Mouse (Mus musculus): ENCODE measurements around the gene Tuba1a. TPM values are rescaled to one million over a fixed set of nuclear protein-coding genes. Genes with fewer than 3 reads are reported as not detected.
A peak's percentile ranks its signal among the peaks of the same experiment; 100 is the strongest.
"Not testable (repeated sequence)": the region's sequence is repeated elsewhere in the genome, so short reads cannot be mapped to it uniquely, and the experiment has no call there.

Gene Tuba1a
- polyA plus RNA-seq, 1 experiment, result not detected

DNA sequence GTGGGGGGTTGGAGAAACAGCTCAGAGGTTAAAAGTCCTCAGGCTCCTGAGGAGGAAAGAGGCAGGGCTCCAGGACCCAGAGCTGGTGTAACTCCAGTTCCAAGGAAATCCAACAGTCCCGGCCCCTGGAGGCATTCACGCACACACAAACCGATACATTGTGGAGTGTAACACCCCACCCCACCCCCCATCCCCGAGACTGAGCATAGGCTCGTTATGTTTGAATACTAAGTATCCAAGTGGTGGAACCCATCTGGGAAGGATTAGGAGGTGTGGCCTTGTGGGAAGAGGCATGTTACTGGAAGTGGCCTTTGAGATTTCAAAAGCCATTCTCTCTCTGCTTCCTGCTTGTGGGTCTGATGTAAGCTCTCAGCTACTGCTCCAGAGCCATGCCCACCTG is 32.0 kb downstream of the Tuba1a start:
- 59% methylated on average over 5 of the region's 5 CpGs for WGBS
- no peak overlapping the region for H3K27ac ChIP-seq (ENCODE audit: insufficient read depth, low read depth, low read length)
- TF ChIP-seq CTCF (IDR thresholded peaks at IDR 0.05; ENCODE audit: insufficient read depth, low read depth, low read length) (no peak), POLR2A (IDR thresholded peaks at IDR 0.05; ENCODE audit: insufficient read depth, low read depth, low read length) (no peak)
- H3K4me1 ChIP-seq (ENCODE audit: control insufficient read depth, insufficient read depth, low read length), result no peaks in the 10 kb centered on the region; the same call in 1 of the 2 replicates
- H3K4me3 ChIP-seq (ENCODE audit: insufficient read depth, low read depth, low read length), result no peak overlapping the region

GRCm38 (mm10) chr15:98918499-98918895 is 35.0 kb downstream of the Tuba1a start:
- Histone ChIP-seq H3K4me3 (ENCODE audit: insufficient read depth, low read depth, low read length) (peak overlapping the region; percentile 54), H3K27ac (ENCODE audit: insufficient read depth, low read depth, low read length) (peak overlapping the region; percentile 62; the same call in 1 of the 2 replicates)
- 14% methylated on average over 8 of the region's 8 CpGs for WGBS
- H3K4me1 ChIP-seq (ENCODE audit: control insufficient read depth, insufficient read depth, low read length), result not testable (repeated sequence)

DNA sequence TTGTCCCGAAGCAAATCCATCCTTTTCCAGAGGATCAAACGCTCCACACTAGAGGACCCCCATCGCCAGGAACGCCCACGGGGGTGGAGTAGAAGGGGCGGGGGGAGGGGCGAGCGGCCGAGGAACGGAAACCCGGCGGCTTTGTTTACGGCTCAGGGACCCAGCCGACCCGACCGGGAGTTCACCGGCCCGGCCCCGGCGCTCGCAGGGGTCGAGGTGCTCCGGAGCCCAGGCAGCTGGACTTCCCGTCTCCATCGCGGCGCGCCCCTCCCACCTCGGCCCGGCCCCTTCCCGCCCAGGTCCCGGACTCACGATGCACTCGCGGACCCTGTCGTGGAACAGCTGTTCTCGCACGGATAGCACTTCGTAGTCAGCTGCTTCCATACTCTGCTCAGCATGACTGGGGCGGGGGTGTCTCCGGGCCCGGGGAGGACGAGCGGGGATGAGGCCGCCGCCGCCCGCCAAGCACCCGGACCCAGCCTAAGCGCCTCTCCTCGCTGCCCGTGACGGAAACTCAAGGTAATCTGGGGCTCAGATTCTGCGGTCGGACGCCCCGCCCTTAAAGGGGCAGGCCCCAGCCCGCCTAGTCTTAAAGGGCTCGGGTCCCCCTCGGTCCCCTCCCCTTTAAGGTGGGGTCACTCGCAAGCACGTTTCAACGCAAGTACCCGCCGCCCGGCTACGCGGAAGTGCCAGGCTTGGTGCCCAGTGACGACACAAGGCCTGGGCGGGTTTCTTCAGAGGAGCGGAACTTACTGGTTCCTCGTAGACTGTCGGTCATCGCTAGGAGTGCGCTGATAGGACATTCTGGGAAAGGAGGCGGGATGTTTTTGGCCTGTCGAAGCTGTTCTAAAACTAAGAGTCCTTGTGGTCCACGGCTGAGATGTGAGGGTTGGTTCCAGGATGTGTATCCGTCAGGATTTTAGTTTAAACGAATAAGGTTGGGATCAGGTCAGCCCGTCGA is 35.7 kb downstream of the Tuba1a start, which contains the start of gene Lmbr1l:
Gene Lmbr1l, minus strand, starts transcription at position 694 of the 961 bp plus-strand sequence.
- peaks cover 6% of the 10 kb centered on the region; the same call in 1 of the 2 replicates for H3K4me1 ChIP-seq (ENCODE audit: control insufficient read depth, insufficient read depth, low read length)
- under 1% methylated on average over 82 of the region's 82 CpGs for WGBS
- peak within 1 kb of the TSS; percentile 69 for H3K27ac ChIP-seq (ENCODE audit: insufficient read depth, low read depth, low read length)
- TF ChIP-seq POLR2A (IDR thresholded peaks at IDR 0.05; ENCODE audit: insufficient read depth, low read depth, low read length) (peak; percentile 1; the same call in 1 of the 2 replicates), CTCF (IDR thresholded peaks at IDR 0.05; ENCODE audit: insufficient read depth, low read depth, low read length) (no peak)
- peak within 1 kb of the TSS; percentile 89 for H3K4me3 ChIP-seq (ENCODE audit: insufficient read depth, low read depth, low read length)

DNA sequence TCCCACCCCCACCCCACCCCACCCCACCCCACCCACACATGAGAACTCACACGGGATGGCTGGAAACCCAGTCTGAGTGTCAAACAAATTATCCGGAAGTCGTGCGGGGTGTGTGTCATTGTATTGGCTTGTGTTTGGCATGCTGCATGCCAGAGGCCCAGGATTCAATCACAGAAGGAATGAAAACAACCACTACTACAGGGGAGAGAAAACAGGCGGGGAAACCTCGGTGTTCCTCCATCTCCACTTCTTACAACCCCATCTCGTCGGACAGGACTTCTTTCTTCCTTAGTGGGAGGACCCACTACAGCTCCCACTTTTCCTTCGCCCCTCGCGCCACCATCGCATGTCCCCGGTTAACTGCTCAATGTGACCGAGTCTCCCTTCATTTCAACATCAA is 36.4 kb downstream of the Tuba1a start:
- under 1% methylated on average over 14 of the region's 14 CpGs for WGBS
- peak overlapping the region; percentile 89 for H3K4me3 ChIP-seq (ENCODE audit: insufficient read depth, low read depth, low read length)
- peaks cover 6% of the 10 kb centered on the region; the same call in 1 of the 2 replicates for H3K4me1 ChIP-seq (ENCODE audit: control insufficient read depth, insufficient read depth, low read length)
- TF ChIP-seq CTCF (IDR thresholded peaks at IDR 0.05; ENCODE audit: insufficient read depth, low read depth, low read length) (no peak), POLR2A (IDR thresholded peaks at IDR 0.05; ENCODE audit: insufficient read depth, low read depth, low read length) (no peak)
- peak overlapping the region; percentile 42 for H3K27ac ChIP-seq (ENCODE audit: insufficient read depth, low read depth, low read length)

- Histone ChIP-seq H3K27ac (ENCODE audit: insufficient read depth, low read depth, low read length) (no peak overlapping the region), H3K4me3 (ENCODE audit: insufficient read depth, low read depth, low read length) (no peak overlapping the region), H3K4me1 (ENCODE audit: control insufficient read depth, insufficient read depth, low read length) (peaks cover 6% of the 10 kb centered on the region; the same call in 1 of the 2 replicates)
- WGBS, result 94% methylated on average over 4 of the region's 4 CpGs
- TF ChIP-seq CTCF (IDR thresholded peaks at IDR 0.05; ENCODE audit: insufficient read depth, low read depth, low read length), result no peak
- no peak for TF ChIP-seq POLR2A (IDR thresholded peaks at IDR 0.05; ENCODE audit: insufficient read depth, low read depth, low read length)
These were observed 37.5 kb downstream of the Tuba1a start for GRCm38 (mm10) chr15:98916016-98916415.

DNA sequence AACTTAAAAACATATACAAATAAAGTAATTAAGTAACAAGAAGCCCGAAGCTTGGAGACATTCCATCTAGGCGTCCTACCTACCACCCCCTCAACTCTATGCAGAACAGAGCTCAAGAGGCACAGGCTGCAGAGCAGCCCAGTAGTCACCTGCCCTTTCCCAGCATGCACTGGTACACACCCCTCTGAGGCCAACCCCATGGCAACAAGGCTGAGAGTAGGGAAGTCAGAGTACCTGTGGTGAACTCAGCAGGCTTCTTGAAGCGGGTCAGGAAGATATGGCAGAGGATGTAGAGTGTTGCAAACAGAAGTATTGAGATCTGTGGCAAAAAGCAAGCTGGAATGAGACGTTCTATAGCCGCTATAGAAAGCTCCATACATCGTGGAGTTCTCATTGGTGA is 38.6 kb downstream of the Tuba1a start:
- 83% methylated on average over 6 of the region's 6 CpGs for WGBS
- TF ChIP-seq CTCF (IDR thresholded peaks at IDR 0.05; ENCODE audit: insufficient read depth, low read depth, low read length), result no peak
- no peak for TF ChIP-seq POLR2A (IDR thresholded peaks at IDR 0.05; ENCODE audit: insufficient read depth, low read depth, low read length)
- H3K27ac ChIP-seq (ENCODE audit: insufficient read depth, low read depth, low read length), result no peak overlapping the region
- no peak overlapping the region for H3K4me3 ChIP-seq (ENCODE audit: insufficient read depth, low read depth, low read length)
- peaks cover 6% of the 10 kb centered on the region; the same call in 1 of the 2 replicates for H3K4me1 ChIP-seq (ENCODE audit: control insufficient read depth, insufficient read depth, low read length)

DNA sequence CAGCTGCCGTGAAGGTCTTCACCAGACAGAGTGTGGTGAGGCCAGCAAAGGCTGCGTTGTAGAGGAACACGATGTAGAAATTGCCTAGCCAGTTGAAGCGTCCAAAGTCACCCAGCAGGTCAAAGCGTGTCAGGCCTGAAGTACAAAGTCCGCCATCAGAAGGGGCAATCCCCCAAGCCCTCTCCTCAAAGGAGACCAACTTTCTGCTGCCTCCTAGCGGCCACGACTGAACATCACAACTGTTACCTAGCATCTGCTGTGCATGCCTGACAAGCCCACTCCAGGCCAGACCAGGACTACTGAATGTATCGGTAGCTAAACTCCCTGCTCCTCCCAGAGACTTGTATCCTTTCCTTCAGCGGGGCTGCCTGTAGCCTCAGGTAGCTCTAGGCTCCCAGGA is 48.8 kb downstream of the Tuba1a start:
- no peaks in the 10 kb centered on the region for H3K4me1 ChIP-seq (ENCODE audit: control insufficient read depth, insufficient read depth, low read length)
- no peak overlapping the region for H3K27ac ChIP-seq (ENCODE audit: insufficient read depth, low read depth, low read length)
- 36% methylated on average over 10 of the region's 10 CpGs for WGBS
- TF ChIP-seq CTCF (IDR thresholded peaks at IDR 0.05; ENCODE audit: insufficient read depth, low read depth, low read length) (peak; percentile 72), POLR2A (IDR thresholded peaks at IDR 0.05; ENCODE audit: insufficient read depth, low read depth, low read length) (no peak)
- no peak overlapping the region for H3K4me3 ChIP-seq (ENCODE audit: insufficient read depth, low read depth, low read length)

- H3K4me3 ChIP-seq (ENCODE audit: insufficient read depth, low read depth, low read length), result no peak overlapping the region
- peaks cover 6% of the 10 kb centered on the region for H3K4me1 ChIP-seq (ENCODE audit: control insufficient read depth, insufficient read depth, low read length)
- H3K27ac ChIP-seq (ENCODE audit: insufficient read depth, low read depth, low read length), result no peak overlapping the region
- no peak for TF ChIP-seq CTCF (IDR thresholded peaks at IDR 0.05; ENCODE audit: insufficient read depth, low read depth, low read length)
- no peak for TF ChIP-seq POLR2A (IDR thresholded peaks at IDR 0.05; ENCODE audit: insufficient read depth, low read depth, low read length)
- WGBS, result 90% methylated on average over 2 of the region's 2 CpGs
These were observed 50.9 kb downstream of the Tuba1a start for GRCm38 (mm10) chr15:98902600-98902999.

- Histone ChIP-seq H3K27ac (ENCODE audit: insufficient read depth, low read depth, low read length) (no peak overlapping the region), H3K4me1 (ENCODE audit: control insufficient read depth, insufficient read depth, low read length) (peaks cover 6% of the 10 kb centered on the region), H3K4me3 (ENCODE audit: insufficient read depth, low read depth, low read length) (no peak overlapping the region)
- WGBS, result 65% methylated on average over 1 of the region's 1 CpGs
- TF ChIP-seq POLR2A (IDR thresholded peaks at IDR 0.05; ENCODE audit: insufficient read depth, low read depth, low read length) (no peak), CTCF (IDR thresholded peaks at IDR 0.05; ENCODE audit: insufficient read depth, low read depth, low read length) (no peak)
These were observed 52.0 kb downstream of the Tuba1a start for GRCm38 (mm10) chr15:98901530-98901929.

Other genes starting within 250 kb of the Tuba1a start
- gene Ccdc65, start 245.5 kb downstream of the Tuba1a start, polyA plus RNA-seq (2012; ENCODE audit: insufficient read depth, insufficient read length, low replicate concordance, missing spikeins), result not detected in 2 replicates
- not detected in 2 replicates for gene Fkbp11, start 225.5 kb downstream of the Tuba1a start, polyA plus RNA-seq (2012; ENCODE audit: insufficient read depth, insufficient read length, low replicate concordance, missing spikeins)
- 167 TPM in 1 of 2 replicates, not detected in the other for gene Arf3, start 190.5 kb downstream of the Tuba1a start, polyA plus RNA-seq (2012; ENCODE audit: insufficient read depth, insufficient read length, low replicate concordance, missing spikeins)
- gene Wnt10b, start 175.6 kb downstream of the Tuba1a start, polyA plus RNA-seq (2012; ENCODE audit: insufficient read depth, insufficient read length, low replicate concordance, missing spikeins), result not detected in 2 replicates
- gene Wnt1, start 163.8 kb downstream of the Tuba1a start, polyA plus RNA-seq (2012; ENCODE audit: insufficient read depth, insufficient read length, low replicate concordance, missing spikeins), result not detected in 2 replicates
- 108 TPM in 1 of 2 replicates, not detected in the other for gene Ddn, start 144.2 kb downstream of the Tuba1a start, polyA plus RNA-seq (2012; ENCODE audit: insufficient read depth, insufficient read length, low replicate concordance, missing spikeins)
- not detected in 2 replicates for gene Prkag1, start 122.2 kb downstream of the Tuba1a start, polyA plus RNA-seq (2012; ENCODE audit: insufficient read depth, insufficient read length, low replicate concordance, missing spikeins)
- gene Kmt2d, start 82.5 kb downstream of the Tuba1a start, polyA plus RNA-seq (2012; ENCODE audit: insufficient read depth, insufficient read length, low replicate concordance, missing spikeins), result 38.3 and 267 TPM in 2 replicates
- gene Rhebl1, start 59.2 kb downstream of the Tuba1a start, polyA plus RNA-seq (2012; ENCODE audit: insufficient read depth, insufficient read length, low replicate concordance, missing spikeins), result not detected in 2 replicates
- gene Dhh, start 55.2 kb downstream of the Tuba1a start, polyA plus RNA-seq (2012; ENCODE audit: insufficient read depth, insufficient read length, low replicate concordance, missing spikeins), result not detected in 2 replicates
- gene Lmbr1l, start 35.5 kb downstream of the Tuba1a start, polyA plus RNA-seq (2012; ENCODE audit: insufficient read depth, insufficient read length, low replicate concordance, missing spikeins), result not detected in 2 replicates
- 649 and 1,228 TPM in 2 replicates for gene Tuba1b, start 19.1 kb downstream of the Tuba1a start, polyA plus RNA-seq (2012; ENCODE audit: insufficient read depth, insufficient read length, low replicate concordance, missing spikeins)
- not detected in 2 replicates for gene Gm49450, start 152 bp downstream of the Tuba1a start, polyA plus RNA-seq (2012; ENCODE audit: insufficient read depth, insufficient read length, low replicate concordance, missing spikeins)
- gene Tuba1c, start 76.2 kb upstream of the Tuba1a start, polyA plus RNA-seq (2012; ENCODE audit: insufficient read depth, insufficient read length, low replicate concordance, missing spikeins), result not detected in 2 replicates
- gene Prph, start 101.5 kb upstream of the Tuba1a start, polyA plus RNA-seq (2012; ENCODE audit: insufficient read depth, insufficient read length, low replicate concordance, missing spikeins), result not detected in 2 replicates
- not detected in 2 replicates for gene Troap, start 120.9 kb upstream of the Tuba1a start, polyA plus RNA-seq (2012; ENCODE audit: insufficient read depth, insufficient read length, low replicate concordance, missing spikeins)
- gene C1ql4, start 134.1 kb upstream of the Tuba1a start, polyA plus RNA-seq (2012; ENCODE audit: insufficient read depth, insufficient read length, low replicate concordance, missing spikeins), result not detected in 2 replicates
- not detected in 2 replicates for gene Dnajc22, start 139.5 kb upstream of the Tuba1a start, polyA plus RNA-seq (2012; ENCODE audit: insufficient read depth, insufficient read length, low replicate concordance, missing spikeins)
- not detected in 2 replicates for gene Spats2, start 172.2 kb upstream of the Tuba1a start, polyA plus RNA-seq (2012; ENCODE audit: insufficient read depth, insufficient read length, low replicate concordance, missing spikeins)

Measured in olfactory bulb, adult 2 months (tissue).